Mouse (Mus musculus) spleen, adult 2 months (tissue): ENCODE measurements around the gene Sgcd. TPM values are rescaled to one million over a fixed set of nuclear protein-coding genes. Genes with fewer than 3 reads are reported as not detected.

ENCODE experiments used
- DNase-seq, 2 experiments: peaks; one replicate each; pipeline versions ENCODE4 v3.0.0 to v3.0.0-alpha.2; 2012 to 2021; ENCODE audit warnings: low spot score in 2 of 2, low read depth in 1 of 2
- H3K27ac ChIP-seq: fragments of 200-500 bp; 2 replicates; pipeline ENCODE4 v1.5.1; 2012; ENCODE audit warnings: low read length, inconsistent platforms; ENCODE audit not compliant: insufficient read depth
- H3K27me3 ChIP-seq: fragments of 200-500 bp; 2 replicates; pipeline ENCODE4 v1.6.1; 2012; ENCODE audit warnings: mild to moderate bottlenecking, moderate library complexity, low read length, inconsistent platforms; ENCODE audit not compliant: control insufficient read depth, insufficient read depth
- H3K36me3 ChIP-seq: fragments of 200-500 bp; 2 replicates; pipeline ENCODE4 v1.6.1; 2012; ENCODE audit warnings: mild to moderate bottlenecking, low read length, inconsistent platforms; ENCODE audit not compliant: control insufficient read depth, insufficient read depth
- H3K4me1 ChIP-seq: fragments of 200-500 bp; 2 replicates; pipeline ENCODE4 v1.6.1; 2011; ENCODE audit warnings: inconsistent platforms; ENCODE audit not compliant: control insufficient read depth, insufficient read depth, insufficient read length
- H3K4me3 ChIP-seq: fragments of 200-500 bp; 2 replicates; pipeline ENCODE4 v1.5.1; 2011; ENCODE audit warnings: mild to moderate bottlenecking, inconsistent platforms; ENCODE audit not compliant: insufficient read depth, insufficient read length; ENCODE audit errors: extremely low read depth
- CTCF ChIP-seq: fragments of 200-500 bp; IDR thresholded peaks from 2 replicates; pipeline ENCODE4 v1.5.1; 2011; ENCODE audit warnings: mild to moderate bottlenecking, inconsistent platforms; ENCODE audit not compliant: insufficient read depth, insufficient read length, insufficient replicate concordance; ENCODE audit errors: extremely low read depth
- POLR2A ChIP-seq: fragments of 200-500 bp; IDR thresholded peaks from 2 replicates; pipeline ENCODE4 v1.6.1; 2011; ENCODE audit warnings: low read depth, low read length, inconsistent platforms
- WGBS: fragments of 180-500 bp; shearing (Covaris S2); methylation state at CpG from one replicate; pipeline ENCODE4 v1.1.7; 2018; 5-methylcytosine and 5-hydroxymethylcytosine counted together
- polyA plus RNA-seq: library from polyadenylated mRNA; depleted of rRNA; stranded (reverse); fragments of >200 nt; gene quantifications from 2 replicates; pipeline ENCODE4 v1.2.3, GENCODE M21; 2012

Sgcd gene
- polyA plus RNA-seq, 1 experiment = 0.07 TPM

DNA sequence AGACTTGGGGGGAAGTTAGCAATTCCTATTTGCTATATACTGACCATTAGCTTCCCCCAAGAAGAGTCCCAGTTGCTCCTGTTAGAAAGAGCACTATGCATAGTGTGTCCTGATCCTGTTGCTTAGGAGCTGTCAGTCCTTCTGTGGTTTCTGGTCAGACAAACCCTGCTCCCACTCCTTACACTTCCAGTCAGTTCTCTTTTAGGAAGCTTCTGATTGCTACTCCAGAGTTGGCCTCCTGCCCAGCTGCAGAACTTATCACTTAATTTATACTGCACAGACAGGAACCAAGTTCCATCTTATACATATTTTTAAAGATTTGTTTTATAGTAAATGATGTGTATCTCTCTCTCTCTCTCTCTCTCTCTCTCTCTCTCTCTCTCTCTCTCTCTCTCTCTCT lies 878.5 kb downstream of the Sgcd start:
- Histone ChIP-seq H3K4me1 (no peaks in the 10 kb centered on the region), H3K36me3 (no peaks in the 10 kb centered on the region), H3K4me3 (no peak overlapping the region), H3K27me3 (no peaks in the 10 kb centered on the region), H3K27ac (no peak overlapping the region)
- no peak for TF ChIP-seq POLR2A
- TF ChIP-seq CTCF = no peak
- no peak for DNase-seq

DNA sequence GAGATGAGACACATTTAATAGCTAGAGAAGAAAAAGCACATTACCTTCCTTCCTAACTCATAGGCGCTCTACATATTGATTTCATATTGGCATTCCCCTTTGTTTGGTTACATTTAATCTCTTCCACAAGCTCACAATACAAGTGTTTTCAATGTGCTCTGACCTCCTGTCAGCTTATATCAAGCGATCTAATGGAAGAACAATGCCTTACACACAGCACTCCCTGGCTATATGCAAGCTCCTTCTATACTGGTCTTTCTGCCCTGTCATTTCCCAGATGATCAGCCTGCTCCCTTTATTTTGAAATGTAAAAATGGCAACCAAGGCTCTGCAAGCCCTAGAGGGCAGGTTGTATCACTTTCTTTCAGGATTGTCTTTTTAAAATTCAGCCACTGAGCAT lies 881.1 kb downstream of the Sgcd start:
- H3K36me3 ChIP-seq = no peaks in the 10 kb centered on the region
- TF ChIP-seq POLR2A (no peak), CTCF (no peak)
- 94% methylated on average over 2 of the region's 2 CpGs for WGBS

DNA sequence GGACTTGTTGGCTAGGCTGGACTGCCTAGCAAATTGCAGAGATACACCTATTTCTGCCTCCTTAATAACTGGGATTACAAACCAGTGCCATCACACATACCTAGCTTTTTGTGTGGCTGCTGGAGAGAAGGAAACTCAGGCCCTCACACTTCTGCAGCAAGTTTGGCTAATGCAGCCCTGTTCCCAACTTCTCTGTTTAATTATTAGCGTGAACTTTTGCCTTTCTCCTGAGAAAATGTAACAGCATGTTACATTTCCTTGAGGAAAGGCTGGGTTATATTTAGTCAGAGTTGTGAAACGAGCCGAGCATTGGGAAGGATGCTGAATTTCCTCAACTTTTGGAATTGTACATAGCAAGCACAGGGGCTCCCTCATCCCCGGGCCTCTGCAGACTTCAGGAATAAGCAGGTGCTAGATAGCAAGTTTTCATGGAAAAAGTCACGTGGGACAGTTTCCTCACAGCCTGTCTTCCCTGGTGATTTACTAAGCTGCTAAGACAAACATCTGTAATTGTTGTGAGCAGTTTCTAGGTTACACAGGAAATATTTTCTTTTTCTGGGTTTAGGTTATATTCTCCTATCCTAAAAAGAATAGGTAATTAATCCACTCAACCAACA lies 895.4 kb downstream of the Sgcd start:
- Histone ChIP-seq H3K27ac (no peak overlapping the region), H3K4me3 (no peak overlapping the region), H3K27me3 (no peaks in the 10 kb centered on the region), H3K4me1 (no peaks in the 10 kb centered on the region), H3K36me3 (no peaks in the 10 kb centered on the region)
- 79% methylated on average over 5 of the region's 5 CpGs for WGBS
- no peak for DNase-seq
- no peak for TF ChIP-seq CTCF
- no peak for TF ChIP-seq POLR2A

More for the DNA sequence above, 881.1 kb downstream of the Sgcd start:
- Histone ChIP-seq H3K27me3 (no peaks in the 10 kb centered on the region), H3K4me3 (no peak overlapping the region), H3K27ac (no peak overlapping the region), H3K4me1 (no peaks in the 10 kb centered on the region)
- DNase-seq = no peak

DNA sequence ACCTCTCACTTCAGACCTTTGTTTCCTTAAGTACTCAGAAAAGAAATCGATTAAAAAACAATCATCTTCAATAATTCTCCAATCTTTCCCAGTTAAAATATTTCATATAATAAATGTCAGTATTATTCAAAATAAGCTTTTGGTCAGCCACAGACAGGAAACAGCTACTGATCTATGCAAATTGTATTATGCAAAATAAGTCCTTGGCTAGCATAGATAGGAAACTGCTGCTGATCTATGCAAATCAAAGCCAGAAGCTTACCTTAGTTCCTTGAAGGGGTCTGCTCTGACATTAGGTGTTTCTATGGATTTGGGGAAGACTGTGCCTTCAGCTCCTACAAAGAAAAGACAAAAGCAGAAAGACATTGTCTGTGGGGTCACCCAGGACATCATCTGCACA lies 906.3 kb downstream of the Sgcd start:
- H3K4me3 ChIP-seq = no peak overlapping the region
- H3K27ac ChIP-seq = no peak overlapping the region
- WGBS = 95% methylated on average over 1 of the region's 1 CpGs
- TF ChIP-seq POLR2A = no peak
- TF ChIP-seq CTCF = no peak
- no peaks in the 10 kb centered on the region for H3K36me3 ChIP-seq
- DNase-seq = no peak
- H3K27me3 ChIP-seq = no peaks in the 10 kb centered on the region
- H3K4me1 ChIP-seq = no peaks in the 10 kb centered on the region

GRCm38 (mm10) chr11:47073538-47073937 lies 915.2 kb downstream of the Sgcd start:
- no peaks in the 10 kb centered on the region for H3K4me1 ChIP-seq
- H3K27ac ChIP-seq = no peak overlapping the region
- TF ChIP-seq CTCF = no peak
- TF ChIP-seq POLR2A = no peak
- H3K27me3 ChIP-seq = no peaks in the 10 kb centered on the region
- no peak overlapping the region for H3K4me3 ChIP-seq
- H3K36me3 ChIP-seq = no peaks in the 10 kb centered on the region
- 68% methylated on average over 1 of the region's 1 CpGs for WGBS
- no peak for DNase-seq

GRCm38 (mm10) chr11:47071161-47071560 lies 917.6 kb downstream of the Sgcd start:
- 85% methylated on average over 2 of the region's 2 CpGs for WGBS
- Histone ChIP-seq H3K4me1 (no peaks in the 10 kb centered on the region), H3K27me3 (no peaks in the 10 kb centered on the region), H3K4me3 (no peak overlapping the region), H3K36me3 (no peaks in the 10 kb centered on the region), H3K27ac (no peak overlapping the region)
- DNase-seq = no peak
- TF ChIP-seq CTCF (no peak), POLR2A (no peak)

GRCm38 (mm10) chr11:47069769-47070384 lies 918.9 kb downstream of the Sgcd start:
- Histone ChIP-seq H3K4me1 (no peaks in the 10 kb centered on the region), H3K4me3 (no peak overlapping the region), H3K27me3 (no peaks in the 10 kb centered on the region), H3K36me3 (no peaks in the 10 kb centered on the region), H3K27ac (no peak overlapping the region)
- 93% methylated on average over 2 of the region's 2 CpGs for WGBS
- DNase-seq = no peak
- TF ChIP-seq CTCF (no peak), POLR2A (no peak)
